Mouse (Mus musculus) ES-Bruce4 (cell line): ENCODE measurements around the gene Ppp1r2. TPM values are rescaled to one million over a fixed set of nuclear protein-coding genes. Genes with fewer than 3 reads are reported as not detected.

Source experiments
- H3K27ac ChIP-seq: 2 replicates; pipeline ENCODE4 v1.5.1; 2012; ENCODE audit warnings: low read length, inconsistent platforms; ENCODE audit not compliant: insufficient read depth
- H3K27me3 ChIP-seq: 2 replicates; pipeline ENCODE4 v1.6.1; 2012; ENCODE audit warnings: mild to moderate bottlenecking, low read length, inconsistent platforms; ENCODE audit not compliant: control insufficient read depth, poor library complexity, insufficient read depth, severe bottlenecking
- H3K36me3 ChIP-seq: 2 replicates; pipeline ENCODE4 v1.6.1; 2012; ENCODE audit warnings: inconsistent platforms, mild to moderate bottlenecking, low read length, moderate library complexity; ENCODE audit not compliant: control insufficient read depth, poor library complexity, insufficient read depth, severe bottlenecking
- H3K4me1 ChIP-seq: one replicate; pipeline ENCODE4 v1.8.1; 2011; ENCODE audit warnings: low read length; ENCODE audit not compliant: control insufficient read depth, insufficient read depth
- H3K4me3 ChIP-seq: 2 replicates; pipeline ENCODE4 v1.5.1; 2011; ENCODE audit warnings: low read depth, mild to moderate bottlenecking, low read length
- H3K9ac ChIP-seq: 2 replicates; pipeline ENCODE4 v1.6.1; 2012; ENCODE audit warnings: low read depth, mild to moderate bottlenecking, inconsistent platforms; ENCODE audit not compliant: poor library complexity, severe bottlenecking
- H3K9me3 ChIP-seq: replicated peaks from 2 replicates; pipeline ENCODE4 v1.6.1; 2012; ENCODE audit warnings: mild to moderate bottlenecking, low read length, inconsistent platforms; ENCODE audit not compliant: control insufficient read depth, poor library complexity, insufficient read depth, severe bottlenecking
- CTCF ChIP-seq: IDR thresholded peaks from one replicate; pipeline ENCODE4 v1.8.1; 2011; ENCODE audit warnings: low read depth, low read length
- EP300 ChIP-seq: IDR thresholded peaks from 2 replicates; pipeline ENCODE4 v1.6.1; 2011; ENCODE audit warnings: low read depth, low read length; ENCODE audit not compliant: insufficient read depth
- POLR2A ChIP-seq: IDR thresholded peaks from one replicate; pipeline ENCODE4 v1.8.1; 2011; ENCODE audit warnings: low read length; ENCODE audit not compliant: insufficient read depth
- polyA plus RNA-seq: library from polyadenylated mRNA; stranded (reverse); fragments of >200 nt; gene quantifications from 2 replicates; pipeline ENCODE4 v1.2.4, GENCODE M21; 2011; ENCODE audit warnings: low read depth; ENCODE audit not compliant: missing spikeins, insufficient read depth, insufficient read length

The Ppp1r2 gene
- polyA plus RNA-seq, 1 experiment: 75.6 TPM

DNA sequence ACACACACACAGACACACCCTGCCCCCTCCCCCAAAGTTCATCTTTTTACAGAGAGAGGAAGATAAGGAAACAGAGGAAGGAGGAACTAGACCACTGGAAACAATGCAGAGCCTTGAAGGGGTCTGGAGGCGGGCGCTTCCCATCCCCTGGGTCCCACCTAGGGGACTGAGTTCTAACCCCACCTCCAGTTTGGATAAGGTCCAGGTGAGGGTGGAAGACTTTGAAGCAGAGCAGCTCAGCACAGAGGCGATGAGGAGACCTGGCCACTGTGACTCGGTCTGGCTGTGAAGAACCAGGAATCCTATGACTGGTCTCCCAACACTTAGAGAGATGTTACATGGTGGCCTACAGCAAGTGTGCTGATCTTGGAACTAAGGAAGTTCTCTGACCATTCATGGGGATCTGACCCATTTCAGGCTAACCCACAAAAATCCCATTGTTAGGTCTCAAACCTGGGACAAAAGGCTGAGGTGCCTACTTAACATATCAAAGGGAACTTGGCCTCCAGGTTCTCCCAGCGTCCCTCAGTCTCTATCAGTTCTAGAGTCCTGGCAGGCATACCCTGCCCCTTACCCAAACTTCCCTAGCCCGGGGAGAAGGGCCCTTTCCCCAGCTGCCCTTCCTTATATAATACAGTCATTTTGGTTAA, 25.9 kb upstream of the Ppp1r2 start:
- TF ChIP-seq CTCF (no peak), POLR2A (no peak), EP300 (no peak)
- Histone ChIP-seq H3K9me3 (no peaks in the 10 kb centered on the region), H3K4me1 (peaks cover 8% of the 10 kb centered on the region), H3K4me3 (no peak overlapping the region), H3K9ac (no peak overlapping the region), H3K27me3 (no peaks in the 10 kb centered on the region), H3K36me3 (no peaks in the 10 kb centered on the region), H3K27ac (peak overlapping the region; percentile 35)

DNA sequence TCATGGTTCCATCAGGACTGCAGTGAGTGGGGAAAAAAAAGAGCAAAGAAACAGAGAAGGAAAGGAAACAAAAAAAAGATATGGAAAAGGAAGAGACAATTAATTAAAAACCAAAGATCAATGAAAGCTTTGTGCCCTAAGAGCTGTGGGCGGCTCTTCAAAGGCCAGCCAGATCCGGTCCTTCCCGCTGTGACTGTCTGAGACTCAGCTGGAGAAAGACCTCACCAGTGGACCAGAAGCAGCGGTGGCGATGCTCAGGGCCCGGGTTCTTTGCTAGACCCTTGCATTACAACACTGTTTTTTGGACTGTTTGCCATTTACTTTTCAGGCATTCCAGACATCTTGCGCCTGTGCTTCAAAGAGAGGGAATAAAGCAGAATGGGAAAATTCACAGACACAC, 25.4 kb upstream of the Ppp1r2 start:
- H3K27ac ChIP-seq: peak overlapping the region; percentile 35; the same call in 1 of the 2 replicates
- peaks cover 8% of the 10 kb centered on the region for H3K4me1 ChIP-seq
- no peak overlapping the region for H3K9ac ChIP-seq
- no peaks in the 10 kb centered on the region for H3K36me3 ChIP-seq
- H3K9me3 ChIP-seq: no peaks in the 10 kb centered on the region
- no peaks in the 10 kb centered on the region for H3K27me3 ChIP-seq
- TF ChIP-seq POLR2A: no peak
- TF ChIP-seq EP300: no peak
- no peak overlapping the region for H3K4me3 ChIP-seq

DNA sequence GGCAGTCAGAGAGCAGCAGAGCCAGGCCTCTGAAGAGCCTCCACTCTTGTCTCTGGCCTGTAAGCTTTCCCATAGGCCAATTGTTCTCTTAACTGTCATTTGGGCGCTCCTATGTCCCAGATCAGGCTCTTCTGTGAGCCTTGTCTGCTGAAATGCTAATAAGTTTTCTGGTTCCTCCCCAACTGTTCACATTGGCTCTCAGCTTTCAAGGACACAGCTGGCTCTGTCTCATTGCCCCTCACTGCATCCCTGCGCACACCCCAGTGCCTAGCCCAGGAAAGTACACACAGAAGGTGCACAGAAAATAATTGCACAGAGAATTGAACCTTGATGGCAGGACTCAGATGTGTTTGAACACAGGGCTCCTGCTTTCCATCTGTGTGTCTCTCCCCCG, 24.9 kb upstream of the Ppp1r2 start:
- peak overlapping the region; percentile 30 for H3K27ac ChIP-seq
- no peak overlapping the region for H3K4me3 ChIP-seq
- no peak overlapping the region for H3K9ac ChIP-seq

GRCm38 (mm10) chr16:31299164-31299959, 24.3 kb upstream of the Ppp1r2 start:
- H3K9ac ChIP-seq: no peak overlapping the region
- H3K36me3 ChIP-seq: no peaks in the 10 kb centered on the region
- H3K27ac ChIP-seq: peak overlapping the region; percentile 30
- no peaks in the 10 kb centered on the region for H3K27me3 ChIP-seq
- H3K9me3 ChIP-seq: no peaks in the 10 kb centered on the region
- peaks cover 8% of the 10 kb centered on the region for H3K4me1 ChIP-seq
- TF ChIP-seq EP300 (0 out of 2 replicates have a peak, but pooled peaks have one; percentile 27), CTCF (no peak)
- no peak overlapping the region for H3K4me3 ChIP-seq

More for the DNA sequence above, 24.9 kb upstream of the Ppp1r2 start:
- TF ChIP-seq POLR2A (no peak), EP300 (0 out of 2 replicates have a peak, but pooled peaks have one; percentile 27), CTCF (no peak)
- no peaks in the 10 kb centered on the region for H3K27me3 ChIP-seq
- H3K4me1 ChIP-seq: peaks cover 8% of the 10 kb centered on the region
- no peaks in the 10 kb centered on the region for H3K36me3 ChIP-seq
- no peaks in the 10 kb centered on the region for H3K9me3 ChIP-seq

GRCm38 (mm10) chr16:31297113-31297512, 22.0 kb upstream of the Ppp1r2 start:
- TF ChIP-seq EP300: no peak
- no peak for TF ChIP-seq CTCF
- TF ChIP-seq POLR2A: no peak
- Histone ChIP-seq H3K36me3 (no peaks in the 10 kb centered on the region), H3K9me3 (no peaks in the 10 kb centered on the region), H3K4me1 (peaks cover 8% of the 10 kb centered on the region), H3K4me3 (no peak overlapping the region), H3K27me3 (no peaks in the 10 kb centered on the region), H3K9ac (no peak overlapping the region), H3K27ac (no peak overlapping the region)

- TF ChIP-seq CTCF (no peak), POLR2A (no peak), EP300 (no peak)
These were observed 18.7 kb upstream of the Ppp1r2 start for GRCm38 (mm10) chr16:31293761-31294160.

More at GRCm38 (mm10) chr16:31293761-31294160, 18.7 kb upstream of the Ppp1r2 start:
- Histone ChIP-seq H3K27ac (no peak overlapping the region), H3K9ac (no peak overlapping the region), H3K27me3 (no peaks in the 10 kb centered on the region), H3K9me3 (no peaks in the 10 kb centered on the region), H3K4me1 (no peaks in the 10 kb centered on the region), H3K4me3 (no peak overlapping the region), H3K36me3 (no peaks in the 10 kb centered on the region)
